Mouse (Mus musculus) cerebellum, adult 18-20 months (tissue): ENCODE results near the gene Rfx7.
"Not testable (repeated sequence)": the region's sequence is repeated elsewhere in the genome, so short reads cannot be mapped to it uniquely, and the experiment has no call there.

ENCODE experiments used
- DNase-seq, 2 experiments: peaks; one replicate each; pipeline ENCODE4 v3.0.0; 2021

Gene Rfx7

GRCm38 (mm10) chr9:72666352-72667021 lies 134.4 kb downstream of the Rfx7 start:
- not testable (repeated sequence) for DNase-seq

- no peak for DNase-seq
Observed at GRCm38 (mm10) chr9:72667126-72667525, 135.1 kb downstream of the Rfx7 start.

- no peak for DNase-seq
Observed at GRCm38 (mm10) chr9:72669383-72669782, 137.3 kb downstream of the Rfx7 start.

GRCm38 (mm10) chr9:72672361-72672760 lies 140.3 kb downstream of the Rfx7 start:
- DNase-seq: peak; percentile 81 to 88
